Mouse (Mus musculus) central nervous system, embryonic 11.5 days (tissue): Measurements from ENCODE around the gene Cd160. TPM values are rescaled to one million over a fixed set of nuclear protein-coding genes. Genes with fewer than 3 reads are reported as not detected.

Source experiments
- polyA plus RNA-seq: library from polyadenylated mRNA; depleted of rRNA; stranded (reverse); fragments of >200 nt; gene quantifications from 2 replicates; pipeline ENCODE4 v1.2.3, GENCODE M21; 2012; rRNA removed

Gene Cd160
- not detected in 2 replicates for polyA plus RNA-seq

DNA sequence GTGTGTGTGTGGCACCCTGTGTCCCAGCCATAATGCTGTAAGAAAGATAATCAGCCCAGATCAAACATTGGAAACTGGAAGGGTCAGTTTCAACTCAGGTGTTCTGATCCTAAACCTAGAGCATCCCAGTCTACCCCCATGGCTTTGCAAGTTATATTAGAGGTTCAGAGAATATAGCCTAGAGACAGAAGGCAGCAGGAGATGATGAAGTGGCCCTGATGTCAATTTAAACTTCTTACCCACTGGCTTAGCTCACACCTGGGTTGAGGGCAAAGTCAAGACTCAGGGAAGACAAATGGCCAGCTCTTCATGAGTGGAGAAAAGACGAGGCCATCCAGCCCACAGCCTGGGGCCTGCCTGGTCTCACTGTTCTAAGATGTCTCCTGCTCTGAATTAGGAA, at the start of gene Cd160, which contains the start of gene Pdzk1:
TSS of gene Cd160 (minus strand) at position 368 of the 400 bp plus-strand sequence.
TSS of gene Pdzk1 (plus strand) at position 301 of the 400 bp plus-strand sequence.

Other genes starting within 250 kb of the Cd160 start
- 50.0 and 107 TPM in 2 replicates for gene Polr3gl, start 235.2 kb downstream of the Cd160 start, polyA plus RNA-seq
- gene Ankrd34a, start 232.7 kb downstream of the Cd160 start, polyA plus RNA-seq: 0.90 and 1.5 TPM in 2 replicates
- gene Lix1l, start 228.2 kb downstream of the Cd160 start, polyA plus RNA-seq: 54.6 and 65.6 TPM in 2 replicates
- 100 and 226 TPM in 2 replicates for gene Rbm8a, start 199.4 kb downstream of the Cd160 start, polyA plus RNA-seq
- 31.8 and 42.4 TPM in 2 replicates for gene Pex11b, start 194.0 kb downstream of the Cd160 start, polyA plus RNA-seq
- 0.16 and 0.18 TPM in 2 replicates for gene Gm42957, start 193.9 kb downstream of the Cd160 start, polyA plus RNA-seq
- 4.2 and 5.3 TPM in 2 replicates for gene Itga10, start 183.8 kb downstream of the Cd160 start, polyA plus RNA-seq
- gene Ankrd35, start 159.2 kb downstream of the Cd160 start, polyA plus RNA-seq: 0.38 and 0.61 TPM in 2 replicates
- gene Pias3, start 133.0 kb downstream of the Cd160 start, polyA plus RNA-seq: 43.0 and 57.1 TPM in 2 replicates
- 7.9 and 10.1 TPM in 2 replicates for gene Nudt17, start 120.8 kb downstream of the Cd160 start, polyA plus RNA-seq
- gene Polr3c, start 101.7 kb downstream of the Cd160 start, polyA plus RNA-seq: 49.4 and 49.7 TPM in 2 replicates
- gene Rnf115, start 101.7 kb downstream of the Cd160 start, polyA plus RNA-seq: 24.5 and 40.5 TPM in 2 replicates
- 0.42 and 1.2 TPM in 2 replicates for gene Pdzk1, start 67 bp downstream of the Cd160 start, polyA plus RNA-seq
- 5.1 and 12.3 TPM in 2 replicates for gene Gja5, start 75.3 kb upstream of the Cd160 start, polyA plus RNA-seq
- 7.6 and 15.6 TPM in 2 replicates for gene Gpr89, start 76.0 kb upstream of the Cd160 start, polyA plus RNA-seq
- 0.11 and 0.12 TPM in 2 replicates for gene Gja8, start 96.7 kb upstream of the Cd160 start, polyA plus RNA-seq